Mouse (Mus musculus): ENCODE results near the gene Cep44.
A peak's percentile ranks its signal among the peaks of the same experiment; 100 is the strongest.

The Cep44 gene

DNA sequence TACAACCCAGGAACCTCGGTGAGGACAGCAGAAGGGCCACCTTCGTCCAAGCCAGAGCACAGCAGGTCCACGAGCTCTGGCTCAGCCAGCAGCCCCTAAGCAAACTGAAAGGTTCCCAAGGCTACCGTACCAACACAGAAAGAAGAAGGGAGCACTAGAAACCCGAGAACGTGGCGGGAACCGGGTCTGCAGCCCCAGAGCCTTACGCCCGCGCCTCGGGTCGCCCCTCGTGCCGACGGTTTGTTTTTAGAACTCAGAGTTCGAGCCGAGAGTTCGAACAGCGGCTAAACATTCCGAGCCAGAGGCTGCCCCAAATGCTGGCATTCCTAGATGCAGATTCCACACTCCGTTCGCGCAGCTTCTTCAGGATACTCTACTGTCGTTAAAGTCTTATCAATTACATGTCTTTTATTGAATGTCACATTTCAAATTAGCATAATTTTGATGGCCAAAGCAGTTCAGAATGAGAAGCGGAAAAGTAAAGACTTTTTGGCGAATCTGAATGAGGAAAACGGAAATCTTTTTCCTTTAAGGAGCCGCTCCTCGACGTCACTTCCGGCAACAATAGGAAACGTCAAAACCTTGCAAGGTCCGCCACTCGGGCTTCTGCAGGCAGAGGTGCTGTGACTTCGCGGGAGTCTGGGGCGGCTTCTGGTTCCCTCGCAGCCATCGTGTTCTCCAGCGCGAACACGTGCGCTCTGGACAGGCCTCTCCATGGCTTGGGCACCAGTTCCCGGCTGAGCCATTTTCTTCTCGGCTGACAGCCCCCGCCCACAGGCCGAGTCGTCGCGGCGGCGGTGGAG is at the start of gene Cep44, which contains the start of gene Fbxo8:
Cep44 (minus strand) TSS at position 490 of the 803 bp plus-strand sequence.
Fbxo8 (plus strand) TSS at position 533 of the 803 bp plus-strand sequence.
- DNase-seq (ENCODE audit: low spot score in 2 of 2), result peak; percentile 68 to 85

- no peak for DNase-seq (ENCODE audit: low spot score in 2 of 2)
These were observed 40.7 kb upstream of the Cep44 start for GRCm38 (mm10) chr8:56591502-56591901.

- DNase-seq (ENCODE audit: low spot score in 2 of 2), result no peak
These were observed 40.2 kb upstream of the Cep44 start for GRCm38 (mm10) chr8:56591084-56591483.

DNA sequence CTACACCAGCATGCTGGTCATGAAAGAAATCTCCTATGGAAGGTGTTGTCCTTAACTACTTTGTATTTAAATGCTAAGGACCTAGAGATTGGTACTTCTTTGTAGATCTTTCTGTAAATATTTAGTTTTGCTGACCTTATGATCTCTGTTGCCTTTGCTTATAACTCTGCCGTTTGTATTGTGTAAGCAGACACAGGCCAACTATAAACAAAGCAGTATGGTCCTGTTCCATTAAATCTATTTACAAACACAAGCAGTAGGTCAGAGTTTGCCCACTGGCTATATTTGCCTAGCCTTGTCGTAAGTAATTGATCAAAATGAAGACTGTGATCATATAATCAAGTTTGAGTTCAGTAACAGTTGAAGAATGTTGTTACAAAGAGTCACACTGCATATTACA is 38.2 kb upstream of the Cep44 start:
- no peak for DNase-seq (ENCODE audit: low spot score in 2 of 2)

GRCm38 (mm10) chr8:56582841-56583240 is 32.0 kb upstream of the Cep44 start:
- DNase-seq (ENCODE audit: low spot score in 2 of 2), result no peak

- no peak for DNase-seq (ENCODE audit: low spot score in 2 of 2)
These were observed 30.1 kb upstream of the Cep44 start for GRCm38 (mm10) chr8:56580918-56581317.

- DNase-seq (ENCODE audit: low spot score in 2 of 2), result no peak
These were observed 16.0 kb upstream of the Cep44 start for GRCm38 (mm10) chr8:56566856-56567255.

DNA sequence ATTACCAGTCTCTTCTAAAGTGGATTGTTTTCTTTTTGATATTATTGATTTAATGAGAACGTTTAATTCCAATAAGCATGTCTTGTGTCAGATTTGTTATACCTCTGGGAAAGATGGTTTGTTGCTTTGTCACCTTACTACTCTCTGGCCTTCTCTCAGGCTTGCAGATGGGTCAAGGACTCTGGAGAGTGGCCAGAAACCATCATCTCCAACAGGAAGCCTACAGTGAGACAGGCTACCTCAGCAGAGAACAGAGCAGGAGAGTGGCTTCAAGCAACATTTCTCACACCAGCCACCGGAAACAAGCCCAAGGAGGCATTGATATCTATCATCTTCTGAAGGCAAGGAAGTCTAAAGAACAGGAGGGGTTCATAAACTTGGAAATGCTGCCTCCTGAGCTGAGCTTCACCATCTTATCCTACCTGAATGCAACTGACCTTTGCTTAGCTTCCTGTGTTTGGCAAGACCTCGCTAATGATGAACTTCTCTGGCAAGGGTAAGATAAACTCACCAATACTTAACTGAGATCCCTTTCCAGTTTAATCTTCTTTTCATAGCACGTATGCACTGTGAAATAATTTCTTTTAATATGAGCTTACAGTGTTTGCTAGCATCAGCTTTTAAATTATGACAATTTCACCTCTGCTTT is 13.7 kb upstream of the Cep44 start:
- no peak for DNase-seq (ENCODE audit: low spot score in 2 of 2)

DNA sequence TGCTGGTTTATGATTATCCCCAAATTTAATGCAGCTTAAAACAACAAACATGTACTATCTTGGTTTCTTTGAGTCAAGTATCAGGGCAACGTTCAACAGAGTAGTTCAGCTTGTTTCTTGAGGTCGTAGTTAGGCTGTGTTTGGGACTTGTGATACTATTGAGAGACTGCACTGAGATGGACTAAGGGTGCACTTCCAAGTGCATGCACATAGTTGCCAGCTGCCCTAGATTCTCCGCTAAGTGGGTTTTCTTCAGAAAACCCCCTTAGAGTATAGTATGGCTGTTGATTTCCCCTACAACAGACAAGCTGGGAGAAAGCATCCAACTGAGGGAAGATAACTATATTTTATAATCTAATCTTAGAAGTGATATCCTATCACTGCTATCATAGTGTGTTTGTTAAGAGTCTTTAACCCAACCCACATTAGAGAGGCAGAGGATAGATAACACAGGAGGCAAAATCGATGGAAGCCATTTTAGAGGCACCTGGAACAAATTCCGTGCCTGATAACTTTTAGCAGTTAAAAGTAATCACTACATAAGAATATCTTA is 1.8 kb upstream of the Cep44 start:
- DNase-seq (ENCODE audit: low spot score in 2 of 2), result no peak

- no peak for DNase-seq (ENCODE audit: low spot score in 2 of 2)
These were observed 1.2 kb upstream of the Cep44 start for GRCm38 (mm10) chr8:56552045-56552444.

DNA sequence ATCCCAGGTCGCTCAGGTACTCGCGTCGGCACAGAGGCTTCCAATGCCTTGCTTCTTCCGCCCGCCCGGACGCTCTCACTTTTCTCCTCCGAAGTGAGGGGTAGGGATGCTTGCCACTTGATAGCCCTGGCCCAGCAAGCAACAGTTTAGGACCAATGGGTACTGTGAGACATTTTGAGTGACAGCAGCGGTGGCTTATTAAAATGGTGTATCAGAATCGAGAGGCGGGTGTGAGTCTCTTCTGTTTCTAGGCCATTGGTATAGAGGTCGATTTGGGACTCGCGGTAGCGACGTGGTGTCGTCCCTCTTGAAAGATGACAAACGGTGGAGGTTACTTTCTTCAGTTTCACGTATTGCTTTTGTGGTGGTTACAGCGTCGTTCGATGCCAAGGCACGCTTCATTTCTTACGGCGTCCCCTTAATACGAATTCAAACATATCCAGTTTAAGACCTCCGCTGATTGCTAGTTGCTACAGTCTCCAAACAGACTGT is 560 bp upstream of the Cep44 start:
- peak; percentile 85 to 96 for DNase-seq (ENCODE audit: low spot score in 2 of 2)

DNA sequence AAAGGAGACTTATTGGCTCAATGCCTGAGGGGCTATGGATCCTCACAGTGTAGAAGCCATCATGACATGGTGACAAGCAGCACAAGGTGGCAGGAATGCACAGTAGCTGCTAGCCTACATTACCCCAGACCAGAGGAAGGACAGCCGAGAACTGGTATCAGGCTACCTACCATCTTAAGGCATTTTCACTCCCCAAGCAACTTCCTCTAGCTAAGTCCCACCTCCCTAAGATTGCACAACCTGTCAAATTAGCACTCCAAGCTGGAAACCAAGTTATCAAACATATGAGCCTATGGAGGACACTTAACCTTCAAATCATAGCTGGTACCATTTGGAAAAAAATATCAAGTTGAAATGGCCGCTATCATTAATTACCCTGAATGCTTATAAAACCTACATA is 3.0 kb downstream of the Cep44 start:
- no peak for DNase-seq (ENCODE audit: low spot score in 2 of 2)

GRCm38 (mm10) chr8:56540706-56541105 is 10.1 kb downstream of the Cep44 start:
- DNase-seq (ENCODE audit: low spot score in 2 of 2), result no peak

DNA sequence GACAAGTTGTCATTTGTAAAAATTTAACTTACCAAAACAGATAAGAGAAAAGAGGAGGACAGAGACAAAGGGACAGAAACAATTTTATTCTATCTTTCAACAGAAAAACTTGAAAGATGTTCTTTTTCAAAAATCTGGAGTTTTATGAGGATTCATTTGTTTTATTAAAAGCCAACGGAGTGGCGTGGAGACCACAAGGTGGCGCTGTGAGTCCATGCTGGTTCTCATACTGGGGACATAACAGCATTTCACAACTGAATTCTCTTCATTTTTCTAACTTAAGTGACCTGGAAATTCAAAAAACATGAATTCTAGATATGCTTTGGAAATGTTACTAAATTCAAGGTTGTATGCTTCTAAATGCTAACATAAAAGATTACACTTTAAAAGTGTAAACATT is 20.5 kb downstream of the Cep44 start:
- DNase-seq (ENCODE audit: low spot score in 2 of 2), result peak in 1 of 2 experiments; percentile 34

DNA sequence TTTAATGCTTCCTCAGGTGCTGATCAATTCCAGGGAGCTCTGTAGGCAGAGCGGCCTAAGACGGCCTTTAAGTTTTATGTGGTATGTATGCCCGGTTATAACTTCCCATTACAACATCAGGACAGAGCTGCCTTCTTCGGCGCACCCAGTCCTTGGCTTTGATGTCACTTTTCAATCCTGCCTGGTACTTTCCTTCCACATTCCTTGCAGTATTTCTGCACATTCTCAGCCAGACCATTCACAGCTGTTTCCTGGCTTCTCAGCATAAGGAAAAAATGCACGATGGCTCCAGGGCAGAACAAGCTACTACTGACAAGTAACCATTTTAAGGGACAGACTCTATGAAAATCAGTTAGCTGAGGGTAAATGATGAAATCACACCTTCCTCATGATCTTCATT is 22.0 kb downstream of the Cep44 start:
- DNase-seq (ENCODE audit: low spot score in 2 of 2), result no peak

GRCm38 (mm10) chr8:56521051-56521450 is 29.8 kb downstream of the Cep44 start:
- no peak for DNase-seq (ENCODE audit: low spot score in 2 of 2)

- DNase-seq (ENCODE audit: low spot score in 2 of 2), result no peak
These were observed 30.6 kb downstream of the Cep44 start for GRCm38 (mm10) chr8:56520249-56520648.

GRCm38 (mm10) chr8:56518848-56519247 is 32.0 kb downstream of the Cep44 start:
- DNase-seq (ENCODE audit: low spot score in 2 of 2), result no peak

DNA sequence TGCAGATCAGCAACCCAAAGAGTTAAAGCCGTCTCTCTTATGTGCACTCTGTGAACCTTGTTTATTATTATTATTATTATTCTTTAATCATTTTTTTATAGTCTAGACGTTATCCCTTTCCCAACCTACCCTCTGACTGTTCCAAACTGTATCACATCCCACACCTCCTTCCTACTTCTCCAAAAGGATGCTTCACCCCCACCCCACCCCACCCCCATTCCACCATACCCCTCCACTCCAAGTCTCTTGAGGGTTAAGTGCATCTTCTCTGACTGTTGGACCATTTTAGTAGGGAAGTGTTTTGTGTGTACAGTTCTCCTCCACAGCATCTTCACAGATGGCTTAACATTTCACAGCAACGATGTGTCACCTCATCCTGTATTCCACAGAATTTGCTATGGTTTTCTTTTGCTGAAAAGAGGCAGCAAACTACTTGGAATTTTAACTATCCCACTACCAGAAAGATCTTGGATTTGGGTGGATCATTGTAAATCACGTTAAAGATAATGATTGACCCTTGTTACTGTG is 41.8 kb downstream of the Cep44 start:
- no peak for DNase-seq (ENCODE audit: low spot score in 2 of 2)

DNA sequence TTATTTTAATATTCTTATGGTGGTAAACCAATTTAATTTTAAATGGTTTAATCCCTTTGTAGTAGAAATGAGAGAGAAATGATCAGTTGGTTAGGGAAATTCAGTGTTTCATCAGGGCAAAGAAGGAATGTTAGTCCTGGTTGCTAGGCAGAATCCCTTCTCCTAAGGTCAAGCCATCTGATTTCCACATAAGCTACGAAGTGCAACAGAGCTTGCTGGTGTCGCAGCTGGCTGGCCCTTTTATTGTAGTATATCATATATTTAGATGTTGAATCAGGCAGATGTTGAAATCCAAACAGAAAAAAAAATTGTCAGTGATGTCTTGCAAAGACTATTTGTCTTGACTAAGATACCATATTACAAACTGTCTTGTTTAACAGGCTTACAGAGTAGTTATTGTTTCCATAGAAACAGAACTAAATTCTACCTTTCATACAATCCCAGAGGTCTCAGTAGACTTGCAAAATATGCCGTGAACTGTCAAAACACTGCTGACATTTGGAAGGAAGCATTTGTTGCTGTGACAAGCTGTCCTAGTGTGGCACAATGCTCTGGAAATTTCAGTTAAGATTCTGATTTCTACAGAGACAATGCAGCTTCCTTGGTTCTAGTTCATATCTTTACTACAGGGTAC is 42.4 kb downstream of the Cep44 start:
- no peak for DNase-seq (ENCODE audit: low spot score in 2 of 2)

- DNase-seq (ENCODE audit: low spot score in 2 of 2), result no peak
These were observed 48.9 kb downstream of the Cep44 start for GRCm38 (mm10) chr8:56501911-56502310.

- peak in 1 of 2 experiments; percentile 9 for DNase-seq (ENCODE audit: low spot score in 2 of 2)
These were observed 61.4 kb downstream of the Cep44 start for GRCm38 (mm10) chr8:56489496-56489895.

Data from left cerebral cortex, adult 9 months (tissue).